Mouse (Mus musculus) cortical plate, adult 2 months (tissue): ENCODE data around the gene Lcmt1. TPM values are rescaled to one million over a fixed set of nuclear protein-coding genes. Genes with fewer than 3 reads are reported as not detected.

ENCODE experiments used
- H3K27ac ChIP-seq: fragments of 200-500 bp; 2 replicates; pipeline ENCODE4 v1.5.1; 2012; ENCODE audit warnings: low read length, control low read depth, inconsistent platforms; ENCODE audit not compliant: insufficient read depth
- H3K4me1 ChIP-seq: fragments of 200-500 bp; 2 replicates; pipeline ENCODE4 v1.6.1; 2011; ENCODE audit warnings: low read length; ENCODE audit not compliant: control insufficient read depth, insufficient read depth
- H3K4me3 ChIP-seq: fragments of 200-500 bp; 2 replicates; pipeline ENCODE4 v1.5.1; 2011; ENCODE audit warnings: mild to moderate bottlenecking, low read length, control low read depth; ENCODE audit not compliant: insufficient read depth
- CTCF ChIP-seq: fragments of 200-500 bp; IDR thresholded peaks from 2 replicates; pipeline ENCODE4 v1.5.1; 2011; ENCODE audit warnings: mild to moderate bottlenecking, control low read depth, low read length; ENCODE audit not compliant: insufficient read depth; ENCODE audit errors: extremely low read depth
- POLR2A ChIP-seq: fragments of 200-500 bp; IDR thresholded peaks from 2 replicates; pipeline ENCODE4 v1.6.1; 2011; ENCODE audit warnings: mild to moderate bottlenecking, low read length, control low read depth; ENCODE audit not compliant: insufficient read depth; ENCODE audit errors: extremely low read depth
- polyA plus RNA-seq: library from polyadenylated mRNA; depleted of rRNA; stranded (reverse); fragments of >200 nt; gene quantifications from 2 replicates; pipeline ENCODE4 v1.2.3, GENCODE M21; 2012; rRNA removed

The Lcmt1 gene
- polyA plus RNA-seq = 92.4 and 97.5 TPM in 2 replicates

DNA sequence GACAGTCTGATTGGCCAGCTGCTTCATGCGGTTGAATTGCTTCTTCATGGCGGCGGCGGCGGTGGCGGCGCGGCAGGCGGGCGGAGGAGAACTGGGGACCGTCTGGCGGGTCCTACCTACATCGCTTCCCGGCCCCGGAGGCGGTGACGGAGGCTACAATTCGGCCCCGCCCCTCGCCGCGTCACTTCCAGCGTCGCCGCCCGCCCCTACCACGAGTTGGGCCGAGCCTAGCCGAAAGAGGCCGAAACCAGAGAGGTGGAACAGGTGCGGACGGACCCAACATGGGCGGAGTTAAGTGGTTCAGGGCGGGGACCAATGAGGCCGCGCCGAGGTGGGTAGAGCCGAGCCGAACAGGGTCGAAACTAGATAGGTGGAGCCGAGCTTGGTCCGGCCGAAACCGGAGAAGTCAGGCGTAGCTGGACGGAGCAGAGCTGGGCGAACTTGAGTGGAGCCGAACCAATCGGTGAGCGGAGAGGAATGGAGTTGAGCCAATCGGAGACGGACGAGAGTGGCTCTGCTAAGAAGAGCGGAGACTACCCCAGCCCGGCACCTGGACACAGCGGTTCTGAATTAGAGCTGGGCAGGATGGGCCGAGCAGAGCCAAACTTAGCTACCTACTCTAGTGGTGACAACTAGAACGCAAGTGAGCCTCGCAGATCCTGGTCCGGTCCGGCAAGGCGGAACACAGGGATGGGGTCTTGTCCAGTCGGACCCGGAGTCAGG, at the start of gene Lcmt1, which contains the start of gene Arhgap17:
TSS of gene Lcmt1 (plus strand) at position 26 of the 723 bp plus-strand sequence.
TSS of gene Arhgap17 (minus strand) at position 157 of the 723 bp plus-strand sequence.
- peak within 1 kb of the TSS; percentile 68 for H3K4me3 ChIP-seq
- peak; percentile 32; the same call in 1 of the 2 replicates for TF ChIP-seq POLR2A
- no peak for TF ChIP-seq CTCF
- H3K4me1 ChIP-seq = peaks cover 10% of the 10 kb centered on the region
- peak within 1 kb of the TSS; percentile 77; the same call in 1 of the 2 replicates for H3K27ac ChIP-seq

DNA sequence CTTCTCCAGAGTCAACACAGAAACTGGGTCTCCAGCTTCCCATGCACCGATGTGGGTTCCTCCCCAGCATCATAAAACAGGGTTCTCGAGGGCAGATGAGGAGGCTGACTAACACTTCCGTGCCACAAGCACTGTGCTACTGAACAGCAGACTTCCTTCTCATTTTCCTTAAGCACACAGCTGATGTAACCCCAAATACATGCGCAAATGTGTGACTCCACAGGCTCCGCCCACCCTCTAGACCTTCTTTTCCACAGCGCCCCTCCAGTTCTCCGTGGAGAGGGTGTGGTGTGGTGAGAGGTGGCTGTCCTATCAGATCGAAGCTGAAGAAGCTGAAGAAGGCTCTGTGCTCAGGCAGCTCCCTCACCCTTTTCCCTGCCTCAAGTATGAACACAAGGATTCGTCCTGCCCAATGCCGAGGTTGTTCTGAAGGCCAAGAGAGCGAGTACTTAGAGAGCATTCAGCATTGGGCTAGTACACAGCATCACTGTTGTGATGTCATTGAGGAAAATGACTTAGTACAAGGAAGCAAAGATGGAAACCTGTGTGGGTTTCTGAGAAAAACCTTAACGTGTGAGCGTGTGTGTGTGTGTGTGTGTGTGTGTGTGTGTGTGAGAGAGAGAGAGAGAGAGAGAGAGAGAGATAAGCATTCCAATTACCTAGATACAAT, 47.0 kb upstream of the Lcmt1 start:
- Histone ChIP-seq H3K4me1 (peaks cover 9% of the 10 kb centered on the region), H3K27ac (no peak overlapping the region), H3K4me3 (no peak overlapping the region)
- no peak for TF ChIP-seq POLR2A
- no peak for TF ChIP-seq CTCF

DNA sequence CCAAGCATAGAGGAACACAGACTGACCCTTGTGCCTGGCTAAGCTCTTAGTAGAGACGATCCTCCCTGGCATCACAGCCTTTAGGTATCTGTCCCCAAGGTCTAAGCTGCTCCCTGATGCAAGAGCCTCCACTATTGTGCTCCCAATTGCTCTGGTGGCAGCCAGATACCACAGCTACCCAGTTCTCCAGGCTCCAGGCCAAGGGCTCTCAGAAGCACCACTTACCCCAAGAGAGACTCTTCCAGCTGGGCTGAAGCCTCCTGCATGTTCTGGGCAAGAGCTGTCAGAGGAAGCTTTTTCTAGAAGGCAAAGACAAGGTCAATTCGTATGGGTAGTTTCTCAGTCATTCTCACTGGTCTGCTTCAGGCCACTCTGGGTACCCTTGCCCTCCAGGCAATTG, 46.2 kb upstream of the Lcmt1 start:
- TF ChIP-seq POLR2A (no peak), CTCF (no peak)

DNA sequence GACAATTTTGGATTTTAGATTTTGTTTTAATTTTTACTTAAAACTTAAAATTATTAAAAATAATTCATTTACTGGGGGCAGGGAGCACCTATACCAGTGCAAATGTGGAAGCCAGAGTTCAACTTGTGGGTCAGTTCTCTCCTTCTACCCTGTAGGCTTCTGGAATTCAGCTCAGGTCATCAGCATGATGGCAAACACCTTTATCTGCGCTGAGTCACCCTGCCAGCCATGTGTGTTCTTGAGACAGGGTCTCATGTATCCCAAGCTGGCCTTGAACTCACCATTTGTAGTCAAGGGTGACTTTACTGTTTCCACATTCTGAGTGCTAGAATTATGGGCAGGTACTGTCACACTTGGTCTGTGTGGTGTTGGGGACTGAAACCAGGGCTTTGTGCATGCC, 45.5 kb upstream of the Lcmt1 start:
- peaks cover 13% of the 10 kb centered on the region for H3K4me1 ChIP-seq
- no peak overlapping the region for H3K4me3 ChIP-seq
- H3K27ac ChIP-seq = no peak overlapping the region
- TF ChIP-seq POLR2A = no peak
- TF ChIP-seq CTCF = no peak

More for the DNA sequence above, 46.2 kb upstream of the Lcmt1 start:
- no peak overlapping the region for H3K27ac ChIP-seq
- peaks cover 12% of the 10 kb centered on the region for H3K4me1 ChIP-seq
- H3K4me3 ChIP-seq = no peak overlapping the region

DNA sequence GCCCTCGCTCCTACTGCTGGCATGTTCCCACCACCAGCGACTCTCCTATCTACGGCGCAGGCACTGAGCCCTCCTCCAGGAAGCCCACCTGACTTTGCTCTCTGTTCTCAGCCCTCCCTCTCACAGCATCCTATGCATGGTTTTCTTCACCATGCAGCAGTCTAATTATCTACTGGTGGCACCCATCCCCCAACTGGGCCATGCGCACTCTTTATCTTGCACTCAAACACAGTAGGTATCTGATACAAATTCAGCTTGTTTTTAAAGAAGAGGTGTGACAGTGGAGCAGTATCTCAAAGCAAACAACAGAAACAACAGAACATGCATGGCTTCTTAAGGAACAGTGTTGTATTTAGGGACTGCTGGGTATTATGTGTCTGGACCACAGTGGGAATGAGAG, 43.5 kb upstream of the Lcmt1 start:
- TF ChIP-seq POLR2A = no peak
- no peak overlapping the region for H3K27ac ChIP-seq

DNA sequence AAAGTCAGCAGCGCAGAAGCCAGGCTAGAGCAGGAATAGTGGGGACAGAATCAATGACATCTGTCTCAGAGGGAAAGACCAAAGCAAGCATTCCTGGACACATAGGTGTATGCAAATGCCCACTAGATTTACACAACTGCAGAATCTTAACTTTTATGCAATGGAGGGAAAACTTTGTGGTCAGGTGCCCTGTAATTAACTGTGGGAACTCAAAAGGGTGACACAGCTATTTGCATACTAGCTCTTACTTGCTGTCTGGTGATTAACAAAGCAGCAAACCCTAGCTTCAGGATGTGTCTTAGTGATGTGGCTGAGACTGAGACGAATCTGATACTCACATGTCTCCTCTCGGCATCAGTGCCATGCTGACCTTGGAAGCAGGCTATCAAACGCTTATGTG, 42.7 kb upstream of the Lcmt1 start:
- H3K4me1 ChIP-seq = peaks cover 9% of the 10 kb centered on the region
- no peak overlapping the region for H3K27ac ChIP-seq
- no peak for TF ChIP-seq POLR2A
- TF ChIP-seq CTCF = no peak
- no peak overlapping the region for H3K4me3 ChIP-seq

More for the DNA sequence above, 43.5 kb upstream of the Lcmt1 start:
- H3K4me3 ChIP-seq = no peak overlapping the region
- peaks cover 9% of the 10 kb centered on the region for H3K4me1 ChIP-seq

DNA sequence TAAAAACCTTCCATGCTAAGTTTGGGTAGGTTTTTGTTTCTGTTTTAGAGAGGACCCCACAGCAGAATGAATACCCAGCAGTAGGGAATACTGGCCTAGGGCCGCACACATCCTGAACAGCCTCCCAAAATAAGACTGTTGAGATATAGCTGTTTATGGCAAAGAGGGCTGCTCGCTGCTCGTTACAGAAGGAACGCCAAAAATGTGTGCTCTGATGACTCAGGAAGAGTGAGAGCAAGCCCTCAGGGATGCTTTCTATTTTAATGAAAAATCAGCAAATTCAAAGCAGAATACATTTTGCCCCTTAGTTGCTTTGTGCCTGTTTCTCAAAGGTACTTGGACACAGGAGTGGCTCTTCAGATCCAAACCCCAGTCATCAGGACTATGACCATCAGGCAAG, 41.7 kb upstream of the Lcmt1 start:
- Histone ChIP-seq H3K27ac (no peak overlapping the region), H3K4me1 (peaks cover 8% of the 10 kb centered on the region; the same call in 1 of the 2 replicates), H3K4me3 (no peak overlapping the region)
- TF ChIP-seq CTCF = no peak
- no peak for TF ChIP-seq POLR2A

DNA sequence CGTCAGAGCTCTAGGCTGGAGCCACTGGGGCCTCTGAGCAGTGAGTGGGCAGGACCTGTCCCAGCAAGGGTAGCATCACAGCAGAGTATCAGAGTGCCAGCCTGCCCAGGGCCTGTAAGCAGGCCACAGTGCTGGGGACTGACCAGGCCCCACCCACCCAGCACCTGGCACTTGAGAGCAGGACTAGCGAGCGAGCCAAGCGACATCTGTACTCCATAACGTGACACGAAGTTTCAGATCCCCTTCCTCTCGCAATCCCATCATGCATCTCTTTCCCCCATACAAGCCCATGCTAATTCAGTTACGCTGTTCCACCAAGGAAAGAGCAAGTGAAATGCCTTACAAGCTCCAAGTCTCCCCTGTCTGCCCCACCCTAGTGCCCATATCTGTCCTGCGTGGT, 39.1 kb upstream of the Lcmt1 start:
- TF ChIP-seq POLR2A = no peak
- no peak for TF ChIP-seq CTCF
- H3K4me3 ChIP-seq = no peak overlapping the region
- H3K27ac ChIP-seq = no peak overlapping the region
- peaks cover 8% of the 10 kb centered on the region; the same call in 1 of the 2 replicates for H3K4me1 ChIP-seq

DNA sequence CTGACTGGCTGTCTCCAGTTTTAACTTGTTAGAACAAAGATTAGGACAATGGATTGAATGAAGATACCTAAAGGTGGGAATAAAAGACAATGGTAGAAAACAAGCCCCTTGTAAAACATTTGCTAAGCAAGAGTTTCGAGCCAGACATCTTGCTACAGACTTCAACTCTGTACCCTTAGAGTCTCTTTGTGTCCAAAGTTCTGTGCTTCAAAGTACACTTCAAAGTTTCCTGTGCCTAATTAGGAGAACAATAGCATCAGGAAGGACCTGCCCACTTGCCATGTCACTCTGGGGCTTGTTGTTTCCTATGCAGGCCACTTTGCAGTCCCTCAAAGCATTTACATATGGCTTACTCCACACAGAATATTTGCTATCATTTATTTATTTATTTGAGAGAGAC, 33.3 kb upstream of the Lcmt1 start:
- H3K4me3 ChIP-seq = no peak overlapping the region
- H3K4me1 ChIP-seq = peaks cover 7% of the 10 kb centered on the region
- H3K27ac ChIP-seq = no peak overlapping the region
- TF ChIP-seq POLR2A (no peak), CTCF (no peak)

DNA sequence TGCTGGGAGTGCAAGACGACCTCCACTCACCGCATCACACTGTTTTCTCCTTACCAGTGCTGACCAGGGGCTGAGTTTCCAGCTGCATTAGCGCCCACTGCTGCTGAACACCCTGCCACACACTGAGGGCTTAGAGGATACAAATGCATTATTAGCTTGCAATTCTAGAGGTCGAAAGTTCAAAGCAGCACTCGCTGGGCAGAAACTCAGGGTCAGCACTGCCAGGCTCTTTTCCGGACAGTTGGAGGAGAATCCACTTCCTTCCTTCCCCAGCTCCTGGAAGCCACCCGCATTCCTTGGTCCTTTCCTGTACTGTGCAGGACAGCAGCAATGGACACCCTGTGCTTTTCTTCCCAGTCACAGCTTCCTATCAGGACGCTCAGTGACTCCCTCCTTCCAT, 31.2 kb upstream of the Lcmt1 start:
- peaks cover 7% of the 10 kb centered on the region for H3K4me1 ChIP-seq
- no peak overlapping the region for H3K27ac ChIP-seq
- H3K4me3 ChIP-seq = no peak overlapping the region
- TF ChIP-seq CTCF = no peak
- TF ChIP-seq POLR2A = no peak
